Mouse (Mus musculus) C2C12 (cell line): ENCODE measurements around the gene Slc39a12.

Experiments
- CTCF ChIP-seq: IDR thresholded peaks from one replicate; pipeline ENCODE4 v1.5.1; 2011; ENCODE audit not compliant: control insufficient read depth, insufficient read depth, insufficient read length
- MAX ChIP-seq: IDR thresholded peaks from one replicate; pipeline ENCODE4 v1.6.1; 2011; ENCODE audit warnings: mild to moderate bottlenecking, control low read depth
- MYOD1 ChIP-seq: IDR thresholded peaks from one replicate; pipeline ENCODE4 v1.6.1; 2011; ENCODE audit warnings: low read depth; ENCODE audit not compliant: control insufficient read depth, insufficient read length
- USF1 ChIP-seq: IDR thresholded peaks from one replicate; pipeline ENCODE4 v1.6.1; 2011; ENCODE audit warnings: low read depth, mild to moderate bottlenecking, control low read depth, moderate library complexity

DNA sequence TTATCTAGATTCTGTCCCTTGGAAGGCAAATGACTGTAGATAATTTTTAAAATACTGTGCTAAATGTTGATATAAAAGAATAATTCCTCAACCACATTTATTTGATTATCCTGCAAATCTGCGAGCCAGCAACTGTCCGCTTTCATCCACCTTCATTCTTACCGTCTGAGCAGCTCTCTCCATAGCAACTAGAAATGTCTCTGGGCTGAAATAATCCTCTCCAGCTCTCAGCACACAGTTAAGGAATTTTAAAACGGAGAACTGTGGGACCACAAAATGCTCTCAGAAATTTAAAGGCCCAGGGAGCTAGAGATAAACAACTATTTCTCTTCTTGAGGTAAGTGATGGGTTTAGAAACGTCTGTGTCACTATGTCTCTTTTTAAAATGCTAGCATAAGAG is at the start of gene Slc39a12:
- TF ChIP-seq USF1: no peak
- no peak for TF ChIP-seq CTCF
- no peak for TF ChIP-seq MYOD1
- no peak for TF ChIP-seq MAX
